Mouse (Mus musculus) ES-Bruce4 (cell line): ENCODE data around the gene Usp3. TPM values are rescaled to one million over a fixed set of nuclear protein-coding genes. Genes with fewer than 3 reads are reported as not detected.

ENCODE experiments used
- H3K27ac ChIP-seq: 2 replicates; pipeline ENCODE4 v1.5.1; 2012; ENCODE audit warnings: low read length, inconsistent platforms; ENCODE audit not compliant: insufficient read depth
- H3K27me3 ChIP-seq: 2 replicates; pipeline ENCODE4 v1.6.1; 2012; ENCODE audit warnings: mild to moderate bottlenecking, low read length, inconsistent platforms; ENCODE audit not compliant: control insufficient read depth, poor library complexity, insufficient read depth, severe bottlenecking
- H3K36me3 ChIP-seq: 2 replicates; pipeline ENCODE4 v1.6.1; 2012; ENCODE audit warnings: inconsistent platforms, mild to moderate bottlenecking, low read length, moderate library complexity; ENCODE audit not compliant: control insufficient read depth, poor library complexity, insufficient read depth, severe bottlenecking
- H3K4me1 ChIP-seq: one replicate; pipeline ENCODE4 v1.8.1; 2011; ENCODE audit warnings: low read length; ENCODE audit not compliant: control insufficient read depth, insufficient read depth
- H3K4me3 ChIP-seq: 2 replicates; pipeline ENCODE4 v1.5.1; 2011; ENCODE audit warnings: low read depth, mild to moderate bottlenecking, low read length
- H3K9ac ChIP-seq: 2 replicates; pipeline ENCODE4 v1.6.1; 2012; ENCODE audit warnings: low read depth, mild to moderate bottlenecking, inconsistent platforms; ENCODE audit not compliant: poor library complexity, severe bottlenecking
- H3K9me3 ChIP-seq: replicated peaks from 2 replicates; pipeline ENCODE4 v1.6.1; 2012; ENCODE audit warnings: mild to moderate bottlenecking, low read length, inconsistent platforms; ENCODE audit not compliant: control insufficient read depth, poor library complexity, insufficient read depth, severe bottlenecking
- CTCF ChIP-seq: IDR thresholded peaks from one replicate; pipeline ENCODE4 v1.8.1; 2011; ENCODE audit warnings: low read depth, low read length
- EP300 ChIP-seq: IDR thresholded peaks from 2 replicates; pipeline ENCODE4 v1.6.1; 2011; ENCODE audit warnings: low read depth, low read length; ENCODE audit not compliant: insufficient read depth
- POLR2A ChIP-seq: IDR thresholded peaks from one replicate; pipeline ENCODE4 v1.8.1; 2011; ENCODE audit warnings: low read length; ENCODE audit not compliant: insufficient read depth
- polyA plus RNA-seq: library from polyadenylated mRNA; stranded (reverse); fragments of >200 nt; gene quantifications from 2 replicates; pipeline ENCODE4 v1.2.4, GENCODE M21; 2011; ENCODE audit warnings: low read depth; ENCODE audit not compliant: missing spikeins, insufficient read depth, insufficient read length

The Usp3 gene
- polyA plus RNA-seq, 1 experiment: 51.5 TPM

- Histone ChIP-seq H3K9ac (no peak overlapping the region), H3K4me1 (no peaks in the 10 kb centered on the region), H3K9me3 (no peaks in the 10 kb centered on the region), H3K27me3 (no peaks in the 10 kb centered on the region), H3K36me3 (peaks cover 3% of the 10 kb centered on the region), H3K4me3 (no peak overlapping the region), H3K27ac (no peak overlapping the region)
- TF ChIP-seq EP300: no peak
- TF ChIP-seq POLR2A: no peak
- no peak for TF ChIP-seq CTCF
Observed at GRCm38 (mm10) chr9:66477785-66478184, 115.2 kb downstream of the Usp3 start.

GRCm38 (mm10) chr9:66465087-66465486 lies 127.9 kb downstream of the Usp3 start:
- TF ChIP-seq CTCF (no peak), EP300 (no peak), POLR2A (no peak)
- Histone ChIP-seq H3K9me3 (no peaks in the 10 kb centered on the region), H3K36me3 (peaks cover 3% of the 10 kb centered on the region; the same call in 1 of the 2 replicates), H3K9ac (no peak overlapping the region), H3K27me3 (no peaks in the 10 kb centered on the region), H3K4me1 (no peaks in the 10 kb centered on the region), H3K4me3 (no peak overlapping the region), H3K27ac (no peak overlapping the region)

Other genes with a start within 250 kb of the Usp3 start
- gene Herc1, start 242.7 kb downstream of the Usp3 start, polyA plus RNA-seq: 39.9 and 47.2 TPM in 2 replicates
- gene Fbxl22, start 78.5 kb downstream of the Usp3 start, polyA plus RNA-seq: not detected in 2 replicates
- 5.7 and 5.8 TPM in 2 replicates for gene Car12, start 120.5 kb upstream of the Usp3 start, polyA plus RNA-seq
- gene Aph1b, start 202.3 kb upstream of the Usp3 start, polyA plus RNA-seq: 4.5 and 7.0 TPM in 2 replicates
- 0.32 and 0.49 TPM in 2 replicates for gene Gm10647, start 203.9 kb upstream of the Usp3 start, polyA plus RNA-seq
- 1.9 and 2.1 TPM in 2 replicates for gene Aph1c, start 241.6 kb upstream of the Usp3 start, polyA plus RNA-seq